Mouse (Mus musculus): ENCODE results near the gene Tubgcp3.
"Not testable (repeated sequence)": the region's sequence is repeated elsewhere in the genome, so short reads cannot be mapped to it uniquely, and the experiment has no call there.

Tubgcp3 gene

GRCm38 (mm10) chr8:12638446-12638845 lies 33.6 kb downstream of the Tubgcp3 start:
- DNase-seq, result no peak

- no peak for DNase-seq
Measured at GRCm38 (mm10) chr8:12635366-12635765, 36.7 kb downstream of the Tubgcp3 start.

DNA sequence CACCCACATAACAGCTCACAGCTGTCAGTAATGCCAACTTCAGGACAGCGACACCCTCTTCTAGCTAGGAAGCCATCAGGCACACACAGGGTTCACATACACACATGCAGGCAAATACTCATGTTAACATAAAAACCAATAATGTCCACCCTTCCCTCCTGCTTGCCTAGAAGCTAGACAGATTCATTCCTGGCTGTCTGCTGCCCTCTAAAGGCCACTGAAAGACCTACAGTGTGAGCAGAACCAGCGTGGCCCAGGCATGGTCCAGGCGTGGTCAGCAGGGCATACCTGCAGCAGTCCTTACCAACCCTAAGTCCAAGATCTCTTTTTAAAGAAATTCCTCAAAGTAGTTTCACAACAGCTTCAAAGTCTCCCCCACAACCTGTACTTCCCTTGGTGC lies 43.0 kb downstream of the Tubgcp3 start:
- peak; percentile 28 for DNase-seq

DNA sequence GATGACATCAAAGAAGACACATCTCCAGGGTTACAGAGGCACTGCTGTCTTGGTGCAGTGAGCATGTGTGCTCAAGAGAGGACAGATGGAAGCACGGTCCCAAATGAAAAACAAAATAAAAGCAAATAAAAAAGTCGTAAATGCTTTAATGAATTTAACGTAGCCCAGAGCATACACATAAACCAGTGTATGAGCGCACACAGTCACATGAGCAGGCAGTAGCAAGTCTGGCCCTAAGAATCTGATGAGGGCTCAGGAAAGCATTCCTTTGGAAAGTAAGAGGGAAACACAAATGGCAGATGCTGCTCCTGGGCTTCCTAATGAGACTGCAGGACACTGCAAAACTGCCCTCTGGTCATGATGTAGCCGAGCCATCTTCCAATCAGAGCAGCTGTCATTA lies 46.2 kb downstream of the Tubgcp3 start:
- no peak for DNase-seq

GRCm38 (mm10) chr8:12621550-12622222 lies 50.4 kb downstream of the Tubgcp3 start:
- DNase-seq, result no peak

- DNase-seq, result not testable (repeated sequence)
Measured at GRCm38 (mm10) chr8:12617369-12617768, 54.7 kb downstream of the Tubgcp3 start.

DNA sequence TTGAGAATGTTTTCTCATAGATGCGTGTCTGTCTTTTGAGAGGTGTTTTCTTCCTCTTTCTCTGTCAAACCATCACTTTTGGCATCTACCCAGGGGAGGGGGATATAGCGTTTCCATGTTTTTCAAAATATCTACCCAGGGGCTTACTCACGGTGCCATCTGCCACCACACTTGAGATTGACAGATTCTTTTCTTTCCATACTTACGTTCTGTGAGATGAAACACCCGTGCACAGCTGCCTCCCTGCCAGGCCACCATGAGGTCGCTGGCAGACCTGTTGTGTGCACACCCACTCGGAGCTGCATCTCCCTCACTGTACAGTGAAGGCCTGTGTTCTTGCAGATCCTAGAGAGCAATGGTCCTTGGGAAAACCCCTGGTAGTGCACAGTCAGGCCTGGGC lies 58.8 kb downstream of the Tubgcp3 start:
- no peak for DNase-seq

DNA sequence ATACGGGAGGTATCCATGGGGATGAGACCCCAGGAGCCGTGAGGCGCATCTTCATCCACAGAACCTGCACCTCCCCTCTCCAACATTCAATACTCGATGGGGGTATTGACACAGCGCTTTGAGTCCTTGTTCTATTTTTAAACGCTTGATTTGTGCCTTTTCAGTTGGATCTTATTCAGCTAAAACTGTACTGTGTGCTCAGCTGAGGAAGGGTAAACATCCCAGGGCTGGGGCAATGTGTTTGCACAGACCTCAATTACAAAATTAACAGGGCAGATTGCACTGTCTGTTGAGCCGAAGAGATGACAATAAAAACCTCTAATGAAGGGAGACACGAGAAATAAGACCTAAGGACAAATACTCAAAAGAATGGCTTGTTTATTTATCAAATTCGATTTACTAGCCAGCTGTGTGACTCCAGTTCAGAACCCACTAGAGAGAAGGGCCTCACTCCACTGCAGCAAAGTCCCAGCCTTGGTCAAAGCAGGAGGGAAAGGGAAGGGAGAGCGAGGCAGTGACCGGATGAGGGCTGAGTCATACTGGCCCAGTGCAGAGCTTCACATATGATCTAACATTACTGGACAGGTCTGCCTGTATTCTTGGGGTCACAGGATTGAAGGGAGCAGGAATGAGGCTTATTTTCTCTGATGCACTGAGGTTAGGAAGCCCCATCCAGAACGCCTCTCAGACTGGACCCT lies 62.1 kb downstream of the Tubgcp3 start:
- DNase-seq, result no peak

DNA sequence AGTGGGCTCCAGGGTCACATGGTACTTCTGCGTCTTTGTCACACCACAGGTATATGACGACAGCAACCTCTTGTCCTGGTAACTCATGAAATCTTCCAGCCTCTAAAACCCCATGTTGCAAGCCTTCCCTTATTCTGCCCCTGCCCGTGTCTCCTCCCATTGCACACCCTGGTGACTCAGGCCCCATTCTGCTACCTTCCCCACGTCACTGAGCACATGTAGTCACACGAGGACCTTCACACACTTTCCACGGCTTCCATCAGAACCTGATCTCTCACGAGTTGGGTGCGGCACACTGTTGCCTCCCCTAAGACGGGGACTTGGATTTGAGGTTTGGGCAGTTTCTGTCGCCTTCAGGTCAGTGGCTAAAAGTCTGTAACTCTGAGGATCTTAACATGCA lies 63.2 kb downstream of the Tubgcp3 start:
- DNase-seq, result no peak

- peak; percentile 55 for DNase-seq
Measured at GRCm38 (mm10) chr8:12607223-12607622, 64.8 kb downstream of the Tubgcp3 start.

DNA sequence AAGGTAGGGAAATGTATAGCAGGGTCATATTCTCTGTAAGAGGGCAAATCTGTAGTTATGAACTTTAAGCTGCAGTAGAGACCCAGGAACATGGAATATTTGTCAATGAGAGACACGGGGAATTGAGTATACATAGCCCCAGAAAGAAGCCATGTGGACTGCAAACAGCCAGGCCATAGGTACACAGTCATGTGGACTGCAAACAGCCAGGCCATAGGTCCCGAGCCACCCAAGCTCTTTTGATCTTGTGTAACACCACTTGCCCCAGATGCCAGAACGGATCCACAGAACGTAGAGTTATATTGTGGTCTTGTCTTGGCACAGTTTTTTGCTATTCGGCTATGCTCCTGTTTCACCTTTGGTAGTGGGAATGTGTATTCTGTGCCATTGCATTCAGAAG lies 88.3 kb downstream of the Tubgcp3 start:
- no peak for DNase-seq

GRCm38 (mm10) chr8:12579339-12579999 lies 92.6 kb downstream of the Tubgcp3 start:
- DNase-seq, result not testable (repeated sequence)

- no peak for DNase-seq
Measured at GRCm38 (mm10) chr8:12576739-12577138, 95.3 kb downstream of the Tubgcp3 start.

- no peak for DNase-seq
Measured at GRCm38 (mm10) chr8:12576003-12576402, 96.0 kb downstream of the Tubgcp3 start.

GRCm38 (mm10) chr8:12572814-12573534 lies 99.1 kb downstream of the Tubgcp3 start, which contains the start of gene Spaca7:
Spaca7 (plus strand) TSS chr8:12573029.
- DNase-seq, result no peak

DNA sequence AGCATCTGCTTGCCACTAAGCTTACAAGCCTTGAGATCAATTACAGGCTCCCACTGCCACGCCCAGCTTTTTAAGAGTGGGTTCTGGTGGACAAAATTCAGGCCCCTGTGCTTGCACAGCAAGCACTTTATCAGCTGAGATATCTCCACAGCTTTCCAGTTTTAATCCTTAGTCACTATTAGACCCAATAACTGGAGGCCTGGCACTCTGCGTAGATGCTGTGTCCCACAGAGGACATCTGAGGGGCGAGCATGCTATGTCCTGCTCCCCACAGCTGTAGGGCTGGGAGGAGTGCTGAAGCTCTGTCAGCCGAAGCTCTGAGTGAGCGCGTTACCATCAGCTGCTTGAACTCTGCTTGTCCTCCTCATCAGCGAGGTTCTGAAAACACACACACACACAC lies 105.5 kb downstream of the Tubgcp3 start:
- no peak for DNase-seq

GRCm38 (mm10) chr8:12565488-12565887 lies 106.6 kb downstream of the Tubgcp3 start:
- no peak for DNase-seq

DNA sequence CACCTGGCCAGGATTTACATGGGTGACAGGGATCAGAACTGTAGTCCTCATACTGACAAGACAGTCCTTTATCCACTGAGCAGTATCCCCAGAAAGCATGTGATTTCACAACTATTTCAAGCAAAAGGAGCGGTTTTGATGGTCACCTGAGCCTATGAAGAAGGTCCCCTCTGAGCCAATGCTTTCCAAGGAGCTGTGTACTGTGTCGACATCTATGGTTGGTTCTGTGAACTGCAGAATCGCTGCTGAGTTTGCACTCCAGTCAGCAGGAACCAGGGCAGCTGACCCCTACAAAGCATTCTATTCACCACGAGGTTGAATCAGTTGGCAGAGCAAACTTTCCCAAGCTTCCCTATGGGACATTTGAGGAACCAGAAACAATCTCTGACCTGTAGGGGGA lies 107.7 kb downstream of the Tubgcp3 start:
- DNase-seq, result no peak
